Mouse (Mus musculus): ENCODE measurements around the gene Naxd. TPM values are rescaled to one million over a fixed set of nuclear protein-coding genes. Genes with fewer than 3 reads are reported as not detected.

The Naxd gene
- polyA plus RNA-seq, 1 experiment from 2014 or later, result 108 TPM

- Histone ChIP-seq H3K27ac (ENCODE audit: low read depth, low read length) (peak within 1 kb of the TSS; percentile 99), H3K9ac (ENCODE audit: low read length) (peak within 1 kb of the TSS; percentile 94), H3K36me3 (ENCODE audit: control insufficient read depth, insufficient read depth, low read length) (no peaks in the 10 kb centered on the region), H3K4me2 (ENCODE audit: low read depth) (peak within 1 kb of the TSS; percentile 67), H3K9me3 (ENCODE audit: control insufficient read depth, low read length) (no peaks in the 10 kb centered on the region), H3K27me3 (ENCODE audit: control insufficient read depth, insufficient read depth, low read length) (no peaks in the 10 kb centered on the region), H3K4me1 (ENCODE audit: control insufficient read depth, insufficient read depth, low read length) (peaks cover 7% of the 10 kb centered on the region), H3K4me3 (ENCODE audit: low read depth, low read length) (peak within 1 kb of the TSS; percentile 96)
- WGBS, result under 1% methylated on average over 47 of the region's 52 CpGs
- ATAC-seq (ENCODE audit: insufficient read depth, low FRiP score, low TSS enrichment), result peak; percentile 81
- peak; percentile 98 for DNase-seq (ENCODE audit: low spot score)
These were observed 57.8 kb downstream of the Naxd start, which contains the start of gene Ing1 for GRCm38 (mm10) chr8:11554799-11555719. Ing1 (plus strand) TSS chr8:11555571.

- Histone ChIP-seq H3K36me3 (ENCODE audit: control insufficient read depth, insufficient read depth, low read length) (no peaks in the 10 kb centered on the region; the same call in 1 of the 2 replicates), H3K4me3 (ENCODE audit: low read depth, low read length) (peak overlapping the region; percentile 96), H3K4me1 (ENCODE audit: control insufficient read depth, insufficient read depth, low read length) (peaks cover 7% of the 10 kb centered on the region), H3K27me3 (ENCODE audit: control insufficient read depth, insufficient read depth, low read length) (no peaks in the 10 kb centered on the region), H3K9me3 (ENCODE audit: control insufficient read depth, low read length) (no peaks in the 10 kb centered on the region), H3K27ac (ENCODE audit: low read depth, low read length) (peak overlapping the region; percentile 99), H3K4me2 (ENCODE audit: low read depth) (peak overlapping the region; percentile 67), H3K9ac (ENCODE audit: low read length) (peak overlapping the region; percentile 94)
- peak; percentile 85 for ATAC-seq (ENCODE audit: insufficient read depth, low FRiP score, low TSS enrichment)
- DNase-seq (ENCODE audit: low spot score), result peak; percentile 100
- under 1% methylated on average over 75 of the region's 103 CpGs for WGBS
These were observed 58.6 kb downstream of the Naxd start for GRCm38 (mm10) chr8:11555720-11556591.

- WGBS, result under 1% methylated on average over 69 of the region's 85 CpGs
- DNase-seq (ENCODE audit: low spot score), result peak; percentile 62
These were observed 59.6 kb downstream of the Naxd start for GRCm38 (mm10) chr8:11556691-11557423.

GRCm38 (mm10) chr8:11557424-11557767 is 60.1 kb downstream of the Naxd start:
- Histone ChIP-seq H3K27me3 (ENCODE audit: control insufficient read depth, insufficient read depth, low read length) (no peaks in the 10 kb centered on the region), H3K36me3 (ENCODE audit: control insufficient read depth, insufficient read depth, low read length) (peaks cover 10% of the 10 kb centered on the region), H3K4me2 (ENCODE audit: low read depth) (peak overlapping the region; percentile 67), H3K4me1 (ENCODE audit: control insufficient read depth, insufficient read depth, low read length) (peaks cover 7% of the 10 kb centered on the region), H3K9ac (ENCODE audit: low read length) (peak overlapping the region; percentile 94), H3K9me3 (ENCODE audit: control insufficient read depth, low read length) (no peaks in the 10 kb centered on the region), H3K4me3 (ENCODE audit: low read depth, low read length) (peak overlapping the region; percentile 96), H3K27ac (ENCODE audit: low read depth, low read length) (peak overlapping the region; percentile 99)
- WGBS, result under 1% methylated on average over 31 of the region's 32 CpGs
- ATAC-seq (ENCODE audit: insufficient read depth, low FRiP score, low TSS enrichment) (no peak), DNase-seq (ENCODE audit: low spot score) (no peak)

More at GRCm38 (mm10) chr8:11556691-11557423, 59.6 kb downstream of the Naxd start:
- peaks cover 8% of the 10 kb centered on the region for H3K36me3 ChIP-seq (ENCODE audit: control insufficient read depth, insufficient read depth, low read length)
- peak overlapping the region; percentile 99 for H3K27ac ChIP-seq (ENCODE audit: low read depth, low read length)
- peaks cover 7% of the 10 kb centered on the region for H3K4me1 ChIP-seq (ENCODE audit: control insufficient read depth, insufficient read depth, low read length)
- ATAC-seq (ENCODE audit: insufficient read depth, low FRiP score, low TSS enrichment), result no peak
- no peaks in the 10 kb centered on the region for H3K9me3 ChIP-seq (ENCODE audit: control insufficient read depth, low read length)
- peak overlapping the region; percentile 96 for H3K4me3 ChIP-seq (ENCODE audit: low read depth, low read length)
- peak overlapping the region; percentile 67 for H3K4me2 ChIP-seq (ENCODE audit: low read depth)
- peak overlapping the region; percentile 94 for H3K9ac ChIP-seq (ENCODE audit: low read length)
- no peaks in the 10 kb centered on the region for H3K27me3 ChIP-seq (ENCODE audit: control insufficient read depth, insufficient read depth, low read length)

GRCm38 (mm10) chr8:11557768-11558629 is 60.7 kb downstream of the Naxd start:
- peak overlapping the region; percentile 67 for H3K4me2 ChIP-seq (ENCODE audit: low read depth)
- H3K9me3 ChIP-seq (ENCODE audit: control insufficient read depth, low read length), result no peaks in the 10 kb centered on the region
- H3K27me3 ChIP-seq (ENCODE audit: control insufficient read depth, insufficient read depth, low read length), result no peaks in the 10 kb centered on the region
- DNase-seq (ENCODE audit: low spot score), result peak; percentile 98
- H3K36me3 ChIP-seq (ENCODE audit: control insufficient read depth, insufficient read depth, low read length), result peaks cover 10% of the 10 kb centered on the region
- H3K27ac ChIP-seq (ENCODE audit: low read depth, low read length), result peak overlapping the region; percentile 99
- WGBS, result under 1% methylated on average over 66 of the region's 67 CpGs
- peak overlapping the region; percentile 94 for H3K9ac ChIP-seq (ENCODE audit: low read length)
- ATAC-seq (ENCODE audit: insufficient read depth, low FRiP score, low TSS enrichment), result peak; percentile 77
- peaks cover 7% of the 10 kb centered on the region for H3K4me1 ChIP-seq (ENCODE audit: control insufficient read depth, insufficient read depth, low read length)
- H3K4me3 ChIP-seq (ENCODE audit: low read depth, low read length), result peak overlapping the region; percentile 96

GRCm38 (mm10) chr8:11559511-11559910 is 62.2 kb downstream of the Naxd start:
- Histone ChIP-seq H3K4me2 (ENCODE audit: low read depth) (no peak overlapping the region), H3K27ac (ENCODE audit: low read depth, low read length) (no peak overlapping the region), H3K9me3 (ENCODE audit: control insufficient read depth, low read length) (no peaks in the 10 kb centered on the region), H3K27me3 (ENCODE audit: control insufficient read depth, insufficient read depth, low read length) (no peaks in the 10 kb centered on the region), H3K36me3 (ENCODE audit: control insufficient read depth, insufficient read depth, low read length) (peaks cover 17% of the 10 kb centered on the region), H3K4me3 (ENCODE audit: low read depth, low read length) (no peak overlapping the region), H3K4me1 (ENCODE audit: control insufficient read depth, insufficient read depth, low read length) (peaks cover 4% of the 10 kb centered on the region), H3K9ac (ENCODE audit: low read length) (no peak overlapping the region)
- no peak for DNase-seq (ENCODE audit: low spot score)
- 87% methylated on average over 3 of the region's 3 CpGs for WGBS
- ATAC-seq (ENCODE audit: insufficient read depth, low FRiP score, low TSS enrichment), result no peak

- Histone ChIP-seq H3K9ac (ENCODE audit: low read length) (no peak overlapping the region), H3K4me2 (ENCODE audit: low read depth) (no peak overlapping the region), H3K4me3 (ENCODE audit: low read depth, low read length) (no peak overlapping the region), H3K9me3 (ENCODE audit: control insufficient read depth, low read length) (no peaks in the 10 kb centered on the region), H3K36me3 (ENCODE audit: control insufficient read depth, insufficient read depth, low read length) (peaks cover 21% of the 10 kb centered on the region), H3K4me1 (ENCODE audit: control insufficient read depth, insufficient read depth, low read length) (peaks cover 4% of the 10 kb centered on the region; the same call in 1 of the 2 replicates), H3K27ac (ENCODE audit: low read depth, low read length) (no peak overlapping the region), H3K27me3 (ENCODE audit: control insufficient read depth, insufficient read depth, low read length) (no peaks in the 10 kb centered on the region)
- ATAC-seq (ENCODE audit: insufficient read depth, low FRiP score, low TSS enrichment) (no peak), DNase-seq (ENCODE audit: low spot score) (no peak)
- 85% methylated on average over 9 of the region's 9 CpGs for WGBS
These were observed 62.9 kb downstream of the Naxd start for GRCm38 (mm10) chr8:11560220-11560619.

All from neural tube, embryonic 11.5 days (tissue).